Mouse (Mus musculus): ENCODE results near the gene Olfr1271. TPM values are rescaled to one million over a fixed set of nuclear protein-coding genes. Genes with fewer than 3 reads are reported as not detected.
"Not testable (repeated sequence)": the region's sequence is repeated elsewhere in the genome, so short reads cannot be mapped to it uniquely, and the experiment has no call there.

Olfr1271 gene
- total RNA-seq (2021): not detected

GRCm38 (mm10) chr2:90270932-90271331 is at the start of gene Olfr1271:
TSS of gene Olfr1271 (minus strand) at chr2:90271032.
- intact Hi-C loops (cut with DNase I): no loop called here
- no peak for DNase-seq

- intact Hi-C loops (cut with DNase I): no loop called here
- no peak for DNase-seq
Observed at GRCm38 (mm10) chr2:90292741-90293140, 21.9 kb upstream of the Olfr1271 start, which contains the start of gene Olfr1272. TSS of gene Olfr1272 (minus strand) at chr2:90292841.

GRCm38 (mm10) chr2:90257492-90257891 is 13.3 kb downstream of the Olfr1271 start, which contains the start of gene Olfr142:
TSS of gene Olfr142 (minus strand) at chr2:90257592.
- no peak for DNase-seq
- intact Hi-C loops (cut with DNase I): no loop called here

DNA sequence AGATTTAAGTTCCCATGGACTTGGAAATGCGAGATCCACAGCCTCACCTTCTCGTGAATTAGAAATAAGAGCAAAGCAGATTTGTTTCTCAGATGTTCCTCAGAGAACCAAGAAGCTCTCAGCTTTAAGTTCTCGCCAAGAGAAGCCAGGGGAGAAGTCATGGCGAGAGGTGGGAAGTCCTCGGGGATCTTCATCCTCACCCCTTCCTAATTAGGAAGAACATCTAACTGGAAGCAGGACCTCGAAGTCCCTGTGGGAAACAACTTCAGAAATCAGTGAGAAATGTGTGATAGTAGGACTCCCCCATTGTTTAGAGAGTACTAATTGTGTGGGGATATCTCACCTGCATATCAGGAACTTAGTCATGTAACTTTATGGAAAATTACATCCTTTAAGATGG is 46.4 kb downstream of the Olfr1271 start, which contains the start of gene Olfr1506:
TSS of gene Olfr1506 (minus strand) at position 101 of the 400 bp plus-strand sequence.
- DNase-seq; intact Hi-C loops (cut with DNase I): not testable (repeated sequence)

Other genes starting within 250 kb of the Olfr1271 start
- not detected for gene Olfr1264, start 245.5 kb downstream of the Olfr1271 start, total RNA-seq (2021)
- gene Olfr1265, start 235.7 kb downstream of the Olfr1271 start, total RNA-seq (2021): not detected
- not detected for gene Olfr140, start 207.4 kb downstream of the Olfr1271 start, total RNA-seq (2021)
- not detected for gene Olfr1269, start 149.6 kb downstream of the Olfr1271 start, total RNA-seq (2021)
- not detected for gene Olfr32, start 128.7 kb downstream of the Olfr1271 start, total RNA-seq (2021)
- gene Olfr1270, start 117.9 kb downstream of the Olfr1271 start, total RNA-seq (2021): not detected
- gene Olfr1506, start 46.5 kb downstream of the Olfr1271 start, total RNA-seq (2021): not detected
- not detected for gene Olfr142, start 13.4 kb downstream of the Olfr1271 start, total RNA-seq (2021)
- gene Olfr1272, start 21.8 kb upstream of the Olfr1271 start, total RNA-seq (2021): not detected
- gene Gm13769, start 51.2 kb upstream of the Olfr1271 start, total RNA-seq (2021): under 1 TPM in 1 of 2 experiments, not detected in 1; 0.11 TPM
- not detected for gene Olfr1274-ps, start 127.7 kb upstream of the Olfr1271 start, total RNA-seq (2021)